1 mouse cellular context compared by ENCODE assay signal in the genomic region with DNA sequence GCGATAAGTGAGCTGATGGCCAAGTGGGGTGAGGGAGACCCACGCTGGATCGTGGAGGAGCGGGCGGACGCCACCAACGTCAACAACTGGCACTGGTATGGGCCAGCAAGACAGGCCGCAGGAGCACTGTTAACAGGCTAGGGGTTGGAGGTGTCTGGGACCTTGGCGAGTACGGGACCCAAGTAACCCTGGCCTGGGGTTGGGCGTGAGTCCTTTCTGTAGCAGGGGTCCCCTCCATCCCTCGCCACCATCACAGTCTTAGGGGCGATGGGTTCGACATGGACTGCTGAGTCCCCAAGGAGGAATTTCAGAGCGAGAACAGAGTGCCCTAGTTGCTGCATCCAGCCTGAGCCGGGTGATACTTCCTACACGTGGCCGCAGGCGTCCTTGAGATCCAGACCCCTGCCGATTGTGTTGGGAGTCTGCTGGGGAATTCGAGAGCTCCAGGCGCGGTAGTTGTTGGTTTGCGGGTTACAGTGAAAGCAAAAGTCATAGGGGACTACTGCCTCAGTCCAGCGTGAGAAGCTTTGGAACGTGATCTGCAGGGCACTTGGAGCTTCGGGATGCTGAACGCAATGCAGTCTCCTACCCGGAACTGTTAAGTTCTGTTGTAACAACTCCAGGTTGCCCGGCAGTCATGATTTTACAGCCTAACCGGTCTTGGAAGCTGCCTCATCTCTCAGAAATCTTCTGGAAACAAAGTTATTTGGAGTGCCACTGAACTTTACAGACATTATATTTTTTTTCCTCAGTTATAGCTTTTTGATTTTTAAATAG.
A peak's percentile ranks its signal among the peaks of the same experiment; 100 is the strongest.
TF ChIP-seq lines count a peak whose summit lies in the region.

No protein-coding gene starts in this region.

TF ChIP-seq in CH12.LX, 34 proteins besides CTCF, POLR2A, EP300 and RAD21 (continued from another document):
- TF ChIP-seq HCFC1 (IDR thresholded peaks at IDR 0.05; ENCODE audit: low read depth, low read length) (no peak), ELF1 (IDR thresholded peaks at IDR 0.05; ENCODE audit: low read depth, low read length) (no peak), CHD1 (IDR thresholded peaks at IDR 0.05; ENCODE audit: low read depth, low read length) (no peak), MXI1 (IDR thresholded peaks at IDR 0.05; ENCODE audit: low read depth, low read length) (peak; percentile 50), UBTF (IDR thresholded peaks at IDR 0.05; ENCODE audit: low read depth, low read length) (no peak), TBP (conservative IDR thresholded peaks at IDR 0.05; ENCODE audit: low read depth, low read length) (no peak)
TF ChIP-seq in CH12.LX: peak in this region for 1.
